Mouse (Mus musculus): ENCODE measurements around the gene Lrrc19. TPM values are rescaled to one million over a fixed set of nuclear protein-coding genes. Genes with fewer than 3 reads are reported as not detected.

Lrrc19 gene
- polyA plus RNA-seq, 1 experiment from 2014 or later = 0.10 TPM

- no peak for TF ChIP-seq EP300 (optimal IDR thresholded peaks at IDR 0.05)
- TF ChIP-seq CTCF (IDR thresholded peaks at IDR 0.05; ENCODE audit: low read depth) = no peak
- ATAC-seq (ENCODE audit: low FRiP score, low TSS enrichment) (no peak), DNase-seq (ENCODE audit: low spot score) (no peak)
- 85% methylated on average over 2 of the region's 2 CpGs for WGBS
- H3K4me2 ChIP-seq (replicated peaks; ENCODE audit: low read depth) = no peak overlapping the region
- no peaks in the 10 kb centered on the region for H3K27me3 ChIP-seq (ENCODE audit: control insufficient read depth, insufficient read depth, low read length)
- no peak overlapping the region for H3K27ac ChIP-seq (replicated peaks)
- H3K4me1 ChIP-seq (replicated peaks; ENCODE audit: control insufficient read depth, insufficient read depth) = no peaks in the 10 kb centered on the region
- no peak overlapping the region for H3K9ac ChIP-seq (ENCODE audit: low read length)
- H3K9me3 ChIP-seq (ENCODE audit: control insufficient read depth, low read length) = no peaks in the 10 kb centered on the region
- no peaks in the 10 kb centered on the region for H3K36me3 ChIP-seq (ENCODE audit: control insufficient read depth, insufficient read depth, low read length)
- H3K4me3 ChIP-seq (ENCODE audit: low read depth, low read length) = no peak overlapping the region
Observed at GRCm38 (mm10) chr4:94620077-94620476, 29.9 kb downstream of the Lrrc19 start.

GRCm38 (mm10) chr4:94614627-94615006 lies 35.3 kb downstream of the Lrrc19 start:
- peak overlapping the region; percentile 73 for H3K9ac ChIP-seq (ENCODE audit: low read length)
- WGBS = 0% methylated on average over 18 of the region's 18 CpGs
- DNase-seq (ENCODE audit: low spot score) (no peak), ATAC-seq (ENCODE audit: low FRiP score, low TSS enrichment) (peak; percentile 60)
- no peak for TF ChIP-seq EP300 (optimal IDR thresholded peaks at IDR 0.05)
- H3K4me2 ChIP-seq (replicated peaks; ENCODE audit: low read depth) = peak overlapping the region; percentile 71
- peak overlapping the region; percentile 59 for H3K27ac ChIP-seq (replicated peaks)
- H3K36me3 ChIP-seq (ENCODE audit: control insufficient read depth, insufficient read depth, low read length) = no peaks in the 10 kb centered on the region
- H3K4me3 ChIP-seq (ENCODE audit: low read depth, low read length) = peak overlapping the region; percentile 59
- no peaks in the 10 kb centered on the region for H3K27me3 ChIP-seq (ENCODE audit: control insufficient read depth, insufficient read depth, low read length)
- no peaks in the 10 kb centered on the region for H3K4me1 ChIP-seq (replicated peaks; ENCODE audit: control insufficient read depth, insufficient read depth)
- H3K9me3 ChIP-seq (ENCODE audit: control insufficient read depth, low read length) = no peaks in the 10 kb centered on the region

GRCm38 (mm10) chr4:94613972-94614626 lies 35.8 kb downstream of the Lrrc19 start, which contains the start of gene Ift74:
Gene Ift74, plus strand, starts transcription at chr4:94614491.
- TF ChIP-seq CTCF (IDR thresholded peaks at IDR 0.05; ENCODE audit: low read depth) (no peak), EP300 (optimal IDR thresholded peaks at IDR 0.05) (peak; percentile 98)
- Histone ChIP-seq H3K9ac (ENCODE audit: low read length) (peak within 1 kb of the TSS; percentile 73), H3K9me3 (ENCODE audit: control insufficient read depth, low read length) (no peaks in the 10 kb centered on the region), H3K36me3 (ENCODE audit: control insufficient read depth, insufficient read depth, low read length) (no peaks in the 10 kb centered on the region), H3K4me3 (ENCODE audit: low read depth, low read length) (peak within 1 kb of the TSS; percentile 59), H3K4me2 (replicated peaks; ENCODE audit: low read depth) (peak within 1 kb of the TSS; percentile 71), H3K27me3 (ENCODE audit: control insufficient read depth, insufficient read depth, low read length) (no peaks in the 10 kb centered on the region), H3K27ac (replicated peaks) (peak within 1 kb of the TSS; percentile 59), H3K4me1 (replicated peaks; ENCODE audit: control insufficient read depth, insufficient read depth) (no peaks in the 10 kb centered on the region)
- WGBS = 2% methylated on average over 29 of the region's 29 CpGs
- DNase-seq (ENCODE audit: low spot score) (peak; percentile 93), ATAC-seq (ENCODE audit: low FRiP score, low TSS enrichment) (peak; percentile 99)

- no peak overlapping the region for H3K4me2 ChIP-seq (replicated peaks; ENCODE audit: low read depth)
- ATAC-seq (ENCODE audit: low FRiP score, low TSS enrichment) (no peak), DNase-seq (ENCODE audit: low spot score) (no peak)
- 63% methylated on average over 3 of the region's 3 CpGs for WGBS
- H3K27me3 ChIP-seq (ENCODE audit: control insufficient read depth, insufficient read depth, low read length) = no peaks in the 10 kb centered on the region
- H3K4me3 ChIP-seq (ENCODE audit: low read depth, low read length) = no peak overlapping the region
- no peak for TF ChIP-seq EP300 (optimal IDR thresholded peaks at IDR 0.05)
- TF ChIP-seq CTCF (IDR thresholded peaks at IDR 0.05; ENCODE audit: low read depth) = no peak
- no peaks in the 10 kb centered on the region for H3K36me3 ChIP-seq (ENCODE audit: control insufficient read depth, insufficient read depth, low read length)
- H3K9ac ChIP-seq (ENCODE audit: low read length) = no peak overlapping the region
- no peak overlapping the region for H3K27ac ChIP-seq (replicated peaks)
- no peaks in the 10 kb centered on the region for H3K9me3 ChIP-seq (ENCODE audit: control insufficient read depth, low read length)
- H3K4me1 ChIP-seq (replicated peaks; ENCODE audit: control insufficient read depth, insufficient read depth) = no peaks in the 10 kb centered on the region
Observed at GRCm38 (mm10) chr4:94610339-94610738, 39.6 kb downstream of the Lrrc19 start.

- TF ChIP-seq EP300 (optimal IDR thresholded peaks at IDR 0.05) (no peak), CTCF (IDR thresholded peaks at IDR 0.05; ENCODE audit: low read depth) (no peak)
- Histone ChIP-seq H3K9me3 (ENCODE audit: control insufficient read depth, low read length) (no peaks in the 10 kb centered on the region), H3K9ac (ENCODE audit: low read length) (no peak overlapping the region), H3K4me3 (ENCODE audit: low read depth, low read length) (no peak overlapping the region), H3K27ac (replicated peaks) (no peak overlapping the region), H3K36me3 (ENCODE audit: control insufficient read depth, insufficient read depth, low read length) (no peaks in the 10 kb centered on the region), H3K4me2 (replicated peaks; ENCODE audit: low read depth) (no peak overlapping the region), H3K27me3 (ENCODE audit: control insufficient read depth, insufficient read depth, low read length) (no peaks in the 10 kb centered on the region), H3K4me1 (replicated peaks; ENCODE audit: control insufficient read depth, insufficient read depth) (no peaks in the 10 kb centered on the region)
- DNase-seq (ENCODE audit: low spot score) (no peak), ATAC-seq (ENCODE audit: low FRiP score, low TSS enrichment) (no peak)
- WGBS = 84% methylated on average over 2 of the region's 2 CpGs
Observed at GRCm38 (mm10) chr4:94605591-94605990, 44.4 kb downstream of the Lrrc19 start.

- Histone ChIP-seq H3K27ac (replicated peaks) (no peak overlapping the region), H3K9me3 (ENCODE audit: control insufficient read depth, low read length) (no peaks in the 10 kb centered on the region), H3K36me3 (ENCODE audit: control insufficient read depth, insufficient read depth, low read length) (no peaks in the 10 kb centered on the region), H3K27me3 (ENCODE audit: control insufficient read depth, insufficient read depth, low read length) (no peaks in the 10 kb centered on the region), H3K9ac (ENCODE audit: low read length) (no peak overlapping the region), H3K4me3 (ENCODE audit: low read depth, low read length) (no peak overlapping the region), H3K4me1 (replicated peaks; ENCODE audit: control insufficient read depth, insufficient read depth) (no peaks in the 10 kb centered on the region), H3K4me2 (replicated peaks; ENCODE audit: low read depth) (no peak overlapping the region)
- WGBS = 91% methylated on average over 2 of the region's 2 CpGs
- TF ChIP-seq CTCF (IDR thresholded peaks at IDR 0.05; ENCODE audit: low read depth) (no peak), EP300 (optimal IDR thresholded peaks at IDR 0.05) (no peak)
- ATAC-seq (ENCODE audit: low FRiP score, low TSS enrichment) (no peak), DNase-seq (ENCODE audit: low spot score) (no peak)
Observed at GRCm38 (mm10) chr4:94604452-94605019, 45.4 kb downstream of the Lrrc19 start.
